Mouse (Mus musculus) adrenal gland, postnatal 14 days (tissue): ENCODE measurements at regions not wholly inside any gene's neighbourhood (a gene's known extent, or its start where the extent isn't known, plus 50 kb on each side); places are given as distances from the start of the nearest gene placed in this dataset.
A peak's percentile ranks its signal among the peaks of the same experiment; 100 is the strongest.

Experiments used
- DNase-seq: peaks from one replicate; pipeline ENCODE4 v3.0.0; 2021; ENCODE audit warnings: mixed read lengths

DNA sequence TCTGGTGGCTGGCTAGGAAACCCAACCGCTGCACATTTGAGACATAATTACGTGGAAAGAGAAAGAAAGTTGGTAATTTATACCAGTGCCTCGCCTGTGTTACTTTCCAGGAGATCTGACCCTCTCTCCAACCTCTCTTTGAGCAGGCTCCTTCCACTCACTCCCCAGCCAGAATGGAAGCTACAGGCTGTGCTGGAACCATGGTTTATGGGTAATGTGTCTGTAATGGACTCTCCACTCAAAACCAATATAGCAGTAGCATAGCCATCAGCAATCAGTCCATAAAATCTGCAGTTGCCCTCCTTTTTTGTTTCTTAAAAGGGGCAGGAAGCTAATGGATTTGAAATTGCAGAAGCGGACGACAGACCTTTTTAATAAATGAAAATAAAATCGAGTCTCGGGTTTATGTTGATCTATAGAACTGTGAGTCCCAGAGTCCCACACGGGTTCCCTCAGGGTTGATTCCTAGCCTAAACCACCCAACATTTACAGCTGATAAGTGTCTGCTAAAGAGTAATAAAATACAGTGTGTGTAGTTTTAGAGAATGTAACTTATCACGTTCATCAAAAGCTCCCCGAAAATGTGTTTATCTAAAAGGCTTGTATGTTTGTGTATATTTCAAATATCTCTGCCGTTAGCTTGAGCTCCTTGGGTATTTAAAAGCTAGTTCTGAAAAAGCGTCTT is 656.6 kb upstream of the Sox9 start:
- no peak for DNase-seq

DNA sequence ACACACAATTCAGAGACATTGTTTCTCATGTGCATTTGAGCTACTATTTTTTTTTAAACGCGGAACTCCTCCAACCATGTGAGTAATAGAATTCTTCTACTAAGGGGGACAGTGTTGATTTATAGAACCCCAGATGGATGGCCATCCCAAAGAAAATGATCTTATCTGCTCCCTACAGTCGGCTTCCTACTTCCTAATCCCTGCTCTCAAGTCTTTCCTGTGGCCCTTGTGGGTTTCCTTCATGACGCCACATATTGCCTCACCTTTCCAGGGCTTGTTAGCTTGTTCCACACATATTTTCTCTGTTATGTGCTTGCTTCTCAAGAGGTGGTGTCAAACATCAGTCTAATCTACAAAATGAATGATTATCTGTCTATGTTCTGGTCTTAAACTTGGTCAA is 651.9 kb upstream of the Sox9 start:
- DNase-seq: no peak

DNA sequence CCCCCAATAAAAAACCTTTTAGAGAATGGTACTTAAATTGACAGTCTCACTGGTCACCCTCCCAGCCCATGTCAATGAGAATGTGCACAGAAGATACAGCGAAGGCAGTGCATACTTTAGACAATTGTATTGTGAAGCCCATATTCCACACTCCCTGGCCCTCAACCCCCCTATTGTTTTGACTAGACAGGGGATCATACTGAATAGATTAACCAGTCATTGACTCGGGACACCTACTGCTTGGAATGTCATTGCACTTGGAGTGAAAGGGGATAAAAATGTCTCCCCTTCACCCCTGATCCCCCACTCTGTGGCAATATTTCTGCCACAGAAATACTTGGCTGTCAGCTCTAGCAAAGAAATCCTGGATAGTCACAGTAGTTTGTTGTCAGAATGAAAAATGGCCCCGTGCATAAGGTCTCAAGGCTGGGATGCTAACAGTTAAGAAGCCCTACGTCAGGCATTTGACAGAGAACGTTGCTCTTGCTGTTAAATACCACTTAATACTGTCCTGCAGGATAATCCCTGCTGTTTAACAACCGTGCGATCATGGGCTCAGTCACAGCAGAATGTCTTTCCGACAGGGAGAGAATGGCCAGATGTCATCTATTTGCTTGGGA is 644.5 kb upstream of the Sox9 start:
- no peak for DNase-seq

DNA sequence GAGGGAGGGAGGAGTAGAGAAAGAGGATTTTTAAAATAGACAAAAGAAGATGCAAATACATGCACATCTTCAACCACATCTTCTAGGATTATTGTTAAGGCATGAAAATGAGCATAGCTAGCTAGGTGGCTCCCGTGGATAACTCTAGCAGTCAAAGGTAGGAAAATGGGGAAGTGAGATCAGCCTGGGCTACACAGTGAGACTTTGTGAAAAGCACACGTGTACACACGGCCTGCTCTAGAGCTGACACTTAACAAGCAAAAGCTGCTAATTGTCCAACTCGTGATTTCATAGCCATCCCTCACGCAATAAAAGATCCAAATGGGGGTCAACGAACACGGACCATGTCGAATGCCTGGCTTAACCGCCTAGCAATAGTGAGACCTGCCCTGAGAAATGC is 642.0 kb upstream of the Sox9 start:
- DNase-seq: no peak

DNA sequence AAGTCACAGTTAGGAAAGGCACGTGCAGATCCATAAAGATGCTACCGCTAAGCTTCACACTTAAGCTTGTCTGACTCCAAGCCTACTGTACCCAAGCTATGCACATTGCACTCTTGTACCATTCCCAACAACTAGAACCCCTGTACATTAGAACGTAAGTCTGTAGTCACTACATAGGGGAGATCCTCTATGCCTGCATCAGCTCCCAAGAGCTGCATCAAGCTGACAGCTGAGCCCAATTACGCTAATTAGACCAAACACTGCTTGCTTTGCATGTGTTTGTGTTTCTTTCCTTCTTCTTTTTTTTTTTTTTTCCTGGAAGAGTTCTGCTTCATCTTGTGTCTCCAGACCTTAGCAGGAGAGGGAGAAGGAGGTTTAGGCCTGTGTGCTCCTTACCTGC is 641.5 kb upstream of the Sox9 start:
- no peak for DNase-seq

DNA sequence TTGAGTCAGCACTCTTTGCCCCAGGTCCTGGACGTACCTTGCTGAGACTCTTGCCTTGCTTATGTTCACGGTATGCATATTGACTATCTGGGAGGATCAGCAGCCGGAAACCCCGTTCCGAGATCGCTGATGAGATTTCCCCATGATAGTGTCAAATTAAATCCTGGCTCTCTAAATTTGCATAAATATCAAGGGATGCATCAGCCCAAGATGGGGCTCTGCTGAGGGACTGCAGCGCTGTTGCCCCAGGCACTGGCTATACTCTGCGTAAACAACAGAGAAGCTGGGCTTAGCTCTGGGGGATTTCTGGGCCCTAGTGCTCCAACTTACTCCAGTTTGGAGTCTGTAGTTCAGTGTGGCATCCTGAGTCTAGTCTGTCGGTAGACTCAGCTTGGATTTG is 641.1 kb upstream of the Sox9 start:
- no peak for DNase-seq

DNA sequence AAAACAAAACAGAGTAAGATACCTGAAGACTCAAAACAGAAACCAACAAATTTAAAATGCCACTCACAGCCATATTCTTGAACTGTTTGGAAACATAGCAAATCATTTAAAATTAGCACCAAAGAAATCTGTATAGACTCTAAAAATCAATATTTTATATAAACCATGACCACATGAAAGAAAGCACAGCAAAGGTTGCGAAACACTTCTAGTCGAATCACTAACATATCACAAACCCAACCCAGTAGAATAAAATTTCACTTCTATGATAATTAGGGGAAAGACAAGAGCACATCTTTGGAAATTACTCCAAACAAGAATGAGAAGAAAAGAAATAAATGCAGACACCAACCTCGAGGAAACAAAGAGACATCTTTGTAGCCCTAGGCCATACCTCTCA is 630.0 kb upstream of the Sox9 start:
- DNase-seq: no peak

DNA sequence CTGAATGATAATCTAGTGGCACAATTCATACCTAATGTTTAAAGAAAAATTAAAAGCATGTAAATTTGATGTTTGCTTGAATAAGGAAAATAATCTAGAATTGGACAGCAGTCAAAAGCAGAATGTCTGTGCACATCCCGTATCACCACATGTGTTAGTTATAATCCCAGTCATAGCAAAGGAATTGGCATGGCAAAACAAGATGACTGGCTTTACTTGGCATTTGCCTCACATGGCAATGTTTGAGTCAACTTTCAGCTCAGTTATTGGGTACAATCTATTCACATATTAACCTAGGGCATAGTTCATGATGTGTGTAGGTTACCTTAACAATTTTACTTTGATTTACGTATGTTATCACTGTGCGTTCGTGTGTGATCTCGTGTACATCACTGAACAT is 628.8 kb upstream of the Sox9 start:
- no peak for DNase-seq

DNA sequence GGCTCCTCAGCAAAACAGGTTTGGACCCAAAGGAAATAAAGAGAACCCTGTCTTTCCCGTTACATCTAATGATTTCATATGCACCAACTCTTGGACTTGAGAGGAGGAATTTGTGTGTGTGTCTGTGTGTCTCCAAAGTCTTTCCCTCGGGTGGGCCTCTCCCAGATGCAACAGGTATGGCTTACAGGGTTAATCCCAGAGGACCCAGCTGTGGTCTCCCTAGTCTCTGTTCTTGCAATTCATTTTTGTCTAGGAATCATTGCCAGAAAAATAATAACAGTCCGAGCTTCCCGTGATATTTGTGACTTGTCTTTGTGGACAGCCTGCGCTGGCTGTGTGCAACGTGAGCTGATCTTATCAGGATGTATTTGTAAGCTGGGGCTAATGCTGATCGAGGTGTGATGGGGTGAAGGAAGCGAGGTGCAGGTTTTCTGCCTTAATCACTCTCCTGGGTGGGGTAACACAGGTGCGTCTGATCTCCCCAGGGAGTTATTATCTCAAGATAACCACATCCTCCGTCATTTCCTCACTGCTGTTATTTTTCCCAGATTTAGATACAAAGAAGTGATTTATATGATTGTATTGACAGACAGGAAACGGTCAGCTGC is 627.2 kb upstream of the Sox9 start:
- DNase-seq: no peak

DNA sequence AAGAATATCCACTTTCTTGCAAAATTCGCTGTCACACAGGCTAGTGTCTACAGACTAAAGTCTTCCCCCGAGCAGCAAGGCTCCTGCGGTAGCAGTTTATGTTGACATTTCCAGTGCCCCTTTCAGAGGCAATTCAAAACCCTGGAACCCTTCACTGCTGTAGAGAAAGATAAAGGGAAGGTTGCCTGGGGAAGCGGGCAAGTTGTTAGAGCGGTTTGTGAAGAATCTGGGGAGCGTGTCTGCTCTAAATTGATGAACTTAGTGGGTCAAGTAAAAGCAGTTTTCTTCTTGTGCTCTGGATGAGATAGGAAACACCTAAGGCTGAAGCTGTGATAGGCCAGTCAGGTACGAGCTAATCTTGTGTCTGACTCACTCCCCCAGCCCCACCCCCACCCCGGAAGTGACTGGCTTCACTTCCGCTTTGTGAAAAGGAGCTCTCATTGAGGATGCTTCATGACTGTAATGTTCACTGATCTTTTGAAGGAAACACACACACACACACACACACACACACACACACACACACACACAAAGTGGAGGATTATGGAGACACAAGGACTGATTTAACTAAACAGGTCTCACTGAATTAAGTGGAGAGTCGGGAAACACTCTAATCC is 626.6 kb upstream of the Sox9 start:
- DNase-seq: no peak

DNA sequence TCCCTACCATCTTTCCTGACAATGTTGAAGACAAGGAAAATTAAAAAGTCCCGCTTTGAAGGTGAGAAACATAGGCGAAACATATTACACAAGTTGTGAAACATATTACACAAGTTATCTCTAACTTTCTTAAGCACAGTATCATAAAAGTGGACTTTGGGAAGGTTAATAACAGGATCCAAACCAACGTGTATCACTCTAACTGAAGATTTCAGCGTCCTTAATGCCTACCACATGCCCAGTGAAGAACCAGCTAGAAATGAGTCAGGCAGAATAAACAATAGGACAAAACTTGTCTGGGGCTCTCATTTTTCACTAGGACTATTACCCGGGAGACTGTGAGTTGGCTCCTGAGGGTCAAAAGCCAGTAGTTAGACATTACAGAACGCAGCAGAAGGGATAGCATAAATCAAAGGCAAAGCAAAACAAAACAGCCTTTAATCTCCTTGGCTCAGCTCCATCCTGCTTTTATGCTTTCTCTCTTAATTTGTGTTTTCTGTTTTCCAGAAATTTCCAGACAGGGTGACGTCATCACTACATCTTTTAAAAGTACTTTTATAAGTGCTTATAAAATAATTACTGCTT is 618.3 kb upstream of the Sox9 start:
- DNase-seq: peak; percentile 9

DNA sequence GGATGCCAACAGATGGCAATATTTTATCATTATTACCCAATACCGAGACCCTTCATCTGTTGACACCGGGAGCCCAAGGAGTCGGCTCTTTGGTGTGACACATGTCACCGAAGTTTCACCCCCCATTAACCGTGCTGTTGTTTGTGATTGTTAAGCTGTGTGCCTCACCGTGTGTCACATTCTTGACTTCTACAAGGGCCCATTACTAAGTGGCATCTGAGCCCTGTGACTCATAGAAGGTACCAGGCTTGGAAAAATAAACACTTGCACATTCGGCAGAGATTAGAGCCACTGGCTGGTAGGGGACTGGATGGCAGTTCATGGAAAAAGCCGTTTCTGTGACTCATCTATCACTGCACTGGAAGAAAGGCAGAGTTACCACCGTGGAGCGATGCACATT is 608.4 kb upstream of the Sox9 start:
- peak; percentile 15 for DNase-seq

DNA sequence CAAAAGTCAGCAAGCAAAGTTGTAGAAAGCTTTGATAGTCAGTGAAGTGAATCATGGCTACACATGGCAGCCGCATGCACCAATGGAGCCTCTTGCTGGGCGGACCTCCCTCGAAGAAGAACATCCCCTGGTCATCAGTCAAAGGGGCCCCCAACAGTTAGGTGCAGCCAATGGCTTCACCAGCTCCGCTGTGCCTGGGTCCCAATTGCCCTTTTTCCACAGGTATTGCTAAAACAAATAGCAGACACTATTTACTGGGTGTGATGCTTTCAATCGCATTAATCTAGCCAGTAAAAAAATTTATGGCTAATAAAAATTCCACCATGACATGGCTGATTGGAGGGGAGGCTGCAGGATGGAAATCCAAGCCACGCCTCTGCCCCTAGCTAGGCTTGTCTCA is 606.7 kb upstream of the Sox9 start:
- DNase-seq: no peak

DNA sequence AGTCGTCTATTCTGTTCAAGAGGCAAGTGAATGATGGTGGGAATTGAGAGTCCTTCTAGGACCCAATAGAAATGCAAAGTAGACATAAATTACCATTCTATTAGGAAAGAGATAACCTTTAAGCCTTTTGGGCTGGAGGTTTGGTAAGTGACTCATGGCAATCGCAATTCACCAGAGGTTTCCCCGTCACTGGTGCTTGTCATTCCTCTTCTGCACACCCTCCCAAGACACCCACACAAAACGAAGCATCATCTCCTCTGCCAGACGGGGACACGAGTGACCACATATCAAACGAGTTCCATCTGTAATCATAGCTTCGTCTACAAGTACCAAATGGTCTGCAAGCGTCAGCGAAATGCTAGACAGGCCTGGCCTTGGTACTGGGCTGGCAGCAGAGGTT is 601.4 kb upstream of the Sox9 start:
- no peak for DNase-seq

DNA sequence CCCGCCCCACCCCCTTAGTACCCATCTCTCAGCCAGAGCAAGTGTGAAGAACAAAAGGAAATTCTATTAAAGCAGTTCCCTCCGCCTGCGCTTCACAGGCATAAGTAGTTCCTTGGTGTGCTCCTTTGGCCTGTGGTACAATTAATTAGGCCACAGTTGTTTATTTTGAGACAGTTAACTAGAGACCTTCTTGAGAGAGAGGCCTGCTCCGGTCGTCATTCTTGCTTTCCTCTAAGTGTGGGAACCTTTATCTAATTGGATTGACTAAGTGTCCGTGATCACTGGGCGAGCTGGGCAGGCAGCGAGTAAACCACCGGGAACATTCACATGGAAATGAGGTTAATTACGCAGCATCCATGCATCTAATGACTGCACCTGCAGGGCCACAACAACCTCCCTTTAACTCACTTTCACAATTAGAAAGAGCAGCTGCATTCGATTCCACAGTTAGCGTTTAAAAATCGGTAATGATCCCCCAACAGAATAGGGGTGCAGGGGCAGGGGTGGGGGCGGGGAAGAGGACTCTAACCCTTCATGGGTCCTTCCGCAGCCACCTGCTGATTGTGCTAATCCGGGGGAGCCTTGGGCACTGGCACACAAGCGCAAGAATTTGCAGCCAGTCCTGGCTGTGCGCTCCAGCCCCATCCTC is 584.3 kb upstream of the Sox9 start:
- no peak for DNase-seq

DNA sequence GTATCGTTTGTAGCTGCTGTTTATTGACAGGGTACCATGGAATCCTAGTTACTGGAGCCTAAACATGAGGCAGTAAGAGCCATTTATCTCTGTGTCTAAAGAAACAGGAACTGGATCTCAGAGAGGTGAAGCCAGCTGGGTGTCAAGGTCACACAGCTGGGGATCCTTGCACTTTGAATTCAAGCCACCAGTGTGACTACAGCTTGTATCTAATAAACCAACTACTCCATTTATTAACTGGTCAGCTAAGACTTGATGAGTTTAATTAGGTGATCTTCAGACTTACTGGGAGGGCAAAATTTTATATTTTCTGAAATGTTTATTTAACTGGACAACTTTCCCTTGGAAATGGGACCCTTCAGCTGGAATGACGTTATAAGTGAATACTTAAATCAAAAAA is 577.5 kb upstream of the Sox9 start:
- DNase-seq: no peak

DNA sequence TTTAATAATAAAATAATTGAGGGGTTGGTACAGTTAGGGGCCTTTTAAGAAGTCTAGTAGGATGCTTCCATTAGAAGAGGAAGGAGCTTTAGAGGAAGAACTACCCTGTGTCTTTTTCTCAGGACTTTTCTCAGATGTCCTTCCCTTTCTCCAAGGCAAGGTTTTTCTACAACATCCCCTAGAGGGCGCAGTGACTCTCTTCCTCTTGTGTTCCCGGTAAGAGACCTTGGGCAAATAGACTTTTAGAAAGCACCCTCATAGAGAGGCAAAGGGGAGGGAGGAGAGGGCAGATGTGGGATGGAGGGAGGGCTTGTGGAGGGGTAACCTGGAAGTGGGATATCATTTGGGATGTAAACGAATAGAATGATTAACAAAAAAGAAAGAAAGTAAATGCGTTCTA is 572.6 kb upstream of the Sox9 start:
- peak; percentile 70 for DNase-seq

DNA sequence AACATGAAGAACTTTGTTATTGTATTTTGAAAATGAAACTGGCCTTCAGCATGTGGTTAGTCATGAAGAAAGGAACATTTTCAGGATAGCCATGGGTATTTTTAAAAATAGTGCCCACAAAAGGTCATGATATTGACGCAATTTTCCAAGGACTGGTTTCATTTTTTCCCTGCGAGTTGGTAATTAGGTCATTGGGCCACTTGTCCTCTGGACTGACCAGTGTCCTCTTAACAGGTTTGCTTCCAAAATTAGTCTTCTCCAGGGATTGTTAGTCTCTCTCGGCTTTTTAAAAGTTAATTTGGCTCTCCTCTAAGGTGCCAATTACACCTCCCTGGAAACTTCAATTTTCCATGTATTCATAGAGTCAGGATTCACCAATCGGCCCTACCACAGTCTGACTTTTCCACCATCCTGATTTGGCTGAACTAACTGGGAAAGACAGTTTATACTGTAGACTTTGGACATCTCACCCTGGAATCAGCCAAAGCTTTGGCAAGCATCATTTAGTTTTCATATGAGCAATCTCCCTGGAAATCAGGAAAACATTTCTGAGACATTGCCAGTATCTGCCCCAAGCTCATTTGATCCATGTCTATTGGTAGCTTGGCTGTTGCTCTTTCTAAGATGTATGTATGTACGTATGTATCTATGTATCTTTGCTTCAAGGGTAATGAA is 562.8 kb upstream of the Sox9 start:
- DNase-seq: peak; percentile 7

DNA sequence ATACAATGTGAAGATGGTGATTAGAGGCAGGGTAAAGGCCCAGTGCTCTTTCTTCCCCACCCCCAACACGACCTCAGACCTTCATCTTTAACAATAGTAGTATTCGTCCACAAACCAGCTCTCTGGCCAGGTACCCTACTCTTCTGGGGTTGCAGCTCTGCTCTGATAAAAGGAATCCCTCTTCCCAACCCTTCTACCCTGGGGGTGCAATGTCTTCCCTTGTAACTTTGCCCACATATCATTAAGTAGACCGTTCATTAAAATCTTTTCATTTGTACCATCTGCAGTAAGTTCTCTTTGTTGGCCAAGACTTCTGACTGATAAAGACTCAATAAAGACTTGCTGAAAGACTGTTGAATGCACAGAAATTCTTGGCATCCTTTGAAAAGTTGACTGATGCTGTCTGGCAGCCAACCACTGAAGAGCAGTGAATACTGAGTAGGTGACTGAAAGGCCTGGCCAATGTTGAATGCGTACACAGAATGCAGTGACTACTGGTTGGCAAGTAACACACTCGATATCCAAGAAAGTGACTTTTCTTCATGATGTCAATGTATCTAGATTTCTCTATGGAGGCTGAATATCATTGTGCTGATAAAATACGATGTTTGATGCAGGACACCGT is 547.4 kb upstream of the Sox9 start:
- no peak for DNase-seq

DNA sequence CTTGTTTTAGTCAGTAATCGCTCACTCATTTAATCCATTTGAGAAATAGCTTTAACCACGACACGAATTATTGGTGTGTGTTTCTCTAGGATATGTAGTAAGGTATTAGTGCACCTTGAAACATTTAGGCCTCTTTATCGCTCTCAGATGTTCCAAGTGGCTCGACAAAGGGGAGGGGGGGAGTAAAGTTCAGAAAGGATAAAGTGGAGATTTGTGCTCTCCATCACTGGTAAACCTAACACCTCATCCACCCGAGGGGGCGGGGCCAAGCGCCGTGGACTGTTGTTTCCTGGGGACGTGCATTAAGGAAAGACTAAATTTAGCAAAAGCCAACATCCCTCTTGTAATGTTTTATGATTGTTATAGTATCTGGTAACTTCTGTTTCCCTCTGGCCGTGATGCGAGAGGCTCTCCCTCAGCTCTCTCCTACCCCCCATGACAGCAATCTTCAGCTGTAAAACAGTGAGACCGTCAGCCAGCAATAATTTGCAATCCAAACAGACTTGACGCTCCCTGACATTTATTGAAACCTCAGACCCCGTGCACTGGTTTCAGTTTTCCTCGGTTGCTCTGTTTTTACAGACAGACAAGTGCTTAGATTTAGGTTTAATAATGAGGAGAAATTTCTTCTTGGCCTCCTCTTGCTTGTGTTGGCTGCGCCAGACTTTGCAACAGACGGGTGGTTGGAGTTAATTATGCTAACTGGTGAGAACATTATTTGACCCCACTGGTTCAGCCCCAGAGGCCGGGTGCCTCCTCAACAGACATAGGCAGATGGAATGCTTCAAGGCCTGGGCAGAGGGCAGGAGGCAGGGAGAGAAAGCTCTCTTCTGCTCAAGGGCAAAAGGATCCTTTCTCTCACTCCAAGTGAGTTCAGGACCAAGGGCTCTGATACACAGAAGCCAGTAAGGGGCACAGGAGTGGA is 542.8 kb upstream of the Sox9 start:
- DNase-seq: no peak

DNA sequence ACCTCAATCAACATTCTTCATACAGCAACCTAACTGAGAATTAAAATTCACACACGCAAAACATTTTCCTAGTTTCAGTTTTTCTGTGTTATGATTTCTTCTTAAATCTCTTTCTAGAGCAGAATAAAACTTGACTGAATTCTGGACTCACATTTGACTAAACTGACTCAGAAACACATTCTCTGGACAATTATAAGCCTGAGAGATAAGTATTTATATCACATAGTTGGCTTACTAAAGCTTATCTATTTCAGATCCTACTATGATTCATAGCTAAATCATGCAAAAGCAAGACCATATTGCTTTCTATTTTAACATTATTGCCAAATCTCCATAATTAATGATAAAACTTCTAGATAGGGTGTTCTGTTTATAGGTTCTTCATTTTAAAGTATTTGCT is 529.5 kb upstream of the Sox9 start:
- DNase-seq: no peak
